Mouse (Mus musculus): ENCODE measurements around the gene Cryzl1.
A peak's percentile ranks its signal among the peaks of the same experiment; 100 is the strongest.

The Cryzl1 gene

GRCm38 (mm10) chr16:91728123-91729065, at the start of gene Cryzl1:
Cryzl1 (minus strand) TSS chr16:91728975.
- peak; percentile 99 for DNase-seq (ENCODE audit: low spot score)

GRCm38 (mm10) chr16:91772586-91772985, 43.8 kb upstream of the Cryzl1 start:
- DNase-seq (ENCODE audit: low spot score), result no peak

GRCm38 (mm10) chr16:91771334-91771733, 42.6 kb upstream of the Cryzl1 start:
- peak; percentile 28 for DNase-seq (ENCODE audit: low spot score)

GRCm38 (mm10) chr16:91770662-91771061, 41.9 kb upstream of the Cryzl1 start:
- DNase-seq (ENCODE audit: low spot score), result peak; percentile 61

GRCm38 (mm10) chr16:91769911-91770310, 41.1 kb upstream of the Cryzl1 start:
- DNase-seq (ENCODE audit: low spot score), result no peak

- no peak for DNase-seq (ENCODE audit: low spot score)
Observed at GRCm38 (mm10) chr16:91768586-91768985, 39.8 kb upstream of the Cryzl1 start.

GRCm38 (mm10) chr16:91767165-91767701, 38.5 kb upstream of the Cryzl1 start:
- DNase-seq (ENCODE audit: low spot score), result no peak

- no peak for DNase-seq (ENCODE audit: low spot score)
Observed at GRCm38 (mm10) chr16:91765816-91766210, 37.0 kb upstream of the Cryzl1 start.

GRCm38 (mm10) chr16:91765121-91765815, 36.5 kb upstream of the Cryzl1 start:
- no peak for DNase-seq (ENCODE audit: low spot score)

- DNase-seq (ENCODE audit: low spot score), result no peak
Observed at GRCm38 (mm10) chr16:91764414-91764813, 35.6 kb upstream of the Cryzl1 start.

GRCm38 (mm10) chr16:91763975-91764374, 35.2 kb upstream of the Cryzl1 start:
- no peak for DNase-seq (ENCODE audit: low spot score)

- DNase-seq (ENCODE audit: low spot score), result no peak
Observed at GRCm38 (mm10) chr16:91762476-91762875, 33.7 kb upstream of the Cryzl1 start.

- DNase-seq (ENCODE audit: low spot score), result no peak
Observed at GRCm38 (mm10) chr16:91761761-91762160, 33.0 kb upstream of the Cryzl1 start.

- DNase-seq (ENCODE audit: low spot score), result no peak
Observed at GRCm38 (mm10) chr16:91761202-91761601, 32.4 kb upstream of the Cryzl1 start.

- no peak for DNase-seq (ENCODE audit: low spot score)
Observed at GRCm38 (mm10) chr16:91754957-91755356, 26.2 kb upstream of the Cryzl1 start.

- DNase-seq (ENCODE audit: low spot score), result no peak
Observed at GRCm38 (mm10) chr16:91753611-91754010, 24.8 kb upstream of the Cryzl1 start.

- DNase-seq (ENCODE audit: low spot score), result no peak
Observed at GRCm38 (mm10) chr16:91751644-91752385, 23.0 kb upstream of the Cryzl1 start.

- DNase-seq (ENCODE audit: low spot score), result no peak
Observed at GRCm38 (mm10) chr16:91747567-91747966, 18.8 kb upstream of the Cryzl1 start.

GRCm38 (mm10) chr16:91746101-91746950, 17.6 kb upstream of the Cryzl1 start:
- peak; percentile 49 for DNase-seq (ENCODE audit: low spot score)

- DNase-seq (ENCODE audit: low spot score), result no peak
Observed at GRCm38 (mm10) chr16:91743055-91743454, 14.3 kb upstream of the Cryzl1 start.

- no peak for DNase-seq (ENCODE audit: low spot score)
Observed at GRCm38 (mm10) chr16:91740918-91741255, 12.1 kb upstream of the Cryzl1 start.

Measured in embryo, embryonic 10 days (tissue).